Mouse (Mus musculus): ENCODE measurements around the gene Hsd17b3. TPM values are rescaled to one million over a fixed set of nuclear protein-coding genes. Genes with fewer than 3 reads are reported as not detected.

Gene Hsd17b3
- polyA plus RNA-seq (2015; fragmentation: Illumina TruSeq; extraction: RNeasy Lipid Tissue Mini Kit (QIAGEN cat#74804); ENCODE audit: insufficient read depth, low read depth, low replicate concordance), result not detected

DNA sequence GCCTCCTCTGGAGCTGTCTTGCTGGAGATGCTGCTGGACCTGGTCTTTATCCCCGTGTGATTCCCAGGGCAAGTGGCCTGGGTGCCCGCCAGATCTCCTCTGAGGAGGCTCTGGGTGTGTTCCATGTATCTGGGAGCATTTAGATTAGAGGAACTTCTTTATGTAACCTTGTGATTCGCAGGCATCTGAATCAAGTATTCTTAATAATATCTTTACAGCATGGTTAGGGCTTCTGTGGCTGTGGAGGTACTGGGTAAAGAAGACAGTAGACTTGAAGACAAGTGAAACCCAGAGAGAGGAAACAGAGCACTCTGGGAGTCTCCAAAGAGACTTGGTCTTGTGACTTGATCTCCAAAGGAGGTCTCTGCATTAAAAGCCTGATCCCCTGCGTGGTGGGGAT, at the start of gene Hsd17b3:
TSS of gene Hsd17b3 (minus strand) at position 101 of the 400 bp plus-strand sequence.

DNA sequence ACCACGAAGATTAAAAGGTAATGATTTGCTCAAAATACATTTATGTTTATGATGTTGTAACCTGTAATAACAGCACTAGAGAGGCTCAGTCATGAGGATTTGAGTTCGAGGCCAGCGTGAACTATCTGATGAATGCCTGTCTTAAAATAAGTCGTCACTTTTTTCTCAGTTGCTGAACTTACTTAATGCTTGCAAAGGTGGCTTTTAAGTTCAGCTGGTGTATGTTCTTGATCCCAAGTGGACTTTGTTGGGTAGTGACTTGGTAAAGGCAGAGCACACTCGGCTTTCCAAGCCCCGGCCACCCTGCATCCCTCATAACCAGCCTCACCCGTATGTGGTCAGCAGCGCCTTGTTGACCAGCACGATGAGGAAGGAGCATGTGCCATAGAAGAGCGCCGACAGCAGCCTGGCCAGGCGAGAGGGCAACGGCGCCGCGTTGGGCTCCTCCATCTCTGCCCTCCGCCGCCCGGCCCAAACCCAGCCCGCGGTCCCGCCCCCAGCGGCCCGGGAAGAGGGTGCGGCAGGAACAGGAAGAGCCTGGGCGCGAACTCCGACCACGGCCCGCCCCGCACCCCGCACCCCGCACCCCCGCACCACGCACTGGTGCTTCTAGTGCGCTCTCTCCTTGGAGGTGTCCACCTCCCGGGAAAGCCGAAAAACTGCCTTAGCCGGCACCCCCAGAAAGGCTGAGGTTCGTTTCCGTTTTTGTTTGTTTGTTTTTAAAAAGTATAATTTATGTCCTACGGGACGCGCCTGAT, 40.0 kb upstream of the Hsd17b3 start, which contains the start of gene Slc35d2:
TSS of gene Slc35d2 (minus strand) at position 511 of the 758 bp plus-strand sequence.

Other genes starting within 250 kb of the Hsd17b3 start
- 1.6 TPM for gene Slc35d2, start 40.1 kb upstream of the Hsd17b3 start, polyA plus RNA-seq (2015; fragmentation: Illumina TruSeq; extraction: RNeasy Lipid Tissue Mini Kit (QIAGEN cat#74804); ENCODE audit: insufficient read depth, low read depth, low replicate concordance)
- 2.3 TPM for gene Zfp367, start 64.0 kb upstream of the Hsd17b3 start, polyA plus RNA-seq (2015; fragmentation: Illumina TruSeq; extraction: RNeasy Lipid Tissue Mini Kit (QIAGEN cat#74804); ENCODE audit: insufficient read depth, low read depth, low replicate concordance)
- gene Habp4, start 72.6 kb upstream of the Hsd17b3 start, polyA plus RNA-seq (2015; fragmentation: Illumina TruSeq; extraction: RNeasy Lipid Tissue Mini Kit (QIAGEN cat#74804); ENCODE audit: insufficient read depth, low read depth, low replicate concordance), result 11.7 TPM
- 1.5 TPM for gene Cdc14b, start 186.1 kb upstream of the Hsd17b3 start, polyA plus RNA-seq (2015; fragmentation: Illumina TruSeq; extraction: RNeasy Lipid Tissue Mini Kit (QIAGEN cat#74804); ENCODE audit: insufficient read depth, low read depth, low replicate concordance)
- gene Aaed1, start 223.5 kb upstream of the Hsd17b3 start, polyA plus RNA-seq (2015; fragmentation: Illumina TruSeq; extraction: RNeasy Lipid Tissue Mini Kit (QIAGEN cat#74804); ENCODE audit: insufficient read depth, low read depth, low replicate concordance), result 9.0 TPM